Mouse (Mus musculus): Measurements from ENCODE around the gene Kat5.

DNA sequence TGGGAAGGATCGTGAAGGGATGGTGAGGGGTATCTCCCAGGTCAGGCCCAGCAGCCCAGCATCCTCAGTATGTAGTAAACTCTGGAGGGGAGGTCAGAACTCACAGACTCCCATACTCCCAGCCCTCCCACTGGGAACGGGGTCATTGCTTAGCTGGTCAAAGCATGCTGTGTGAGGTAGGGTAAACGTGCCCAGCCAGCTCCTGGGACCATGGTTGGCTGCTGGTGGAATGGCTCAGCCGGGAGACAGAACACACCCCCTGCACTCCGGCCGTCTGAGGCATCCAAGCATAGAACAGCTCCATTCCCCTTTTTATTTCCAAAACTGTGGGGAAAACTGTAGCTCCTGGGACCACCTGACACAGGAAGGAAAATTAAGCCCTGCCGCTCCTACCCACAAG lies 51.9 kb downstream of the Kat5 start:
- no peak for TF ChIP-seq CTCF (IDR thresholded peaks at IDR 0.05; ENCODE audit: low read depth, low read length)
- no peak for TF ChIP-seq TAL1 (conservative IDR thresholded peaks at IDR 0.05; ENCODE audit: low read depth, low read length)
- TF ChIP-seq GATA1 (IDR thresholded peaks at IDR 0.05; ENCODE audit: borderline replicate concordance, low read length) = no peak
- TF ChIP-seq POLR2AphosphoS5 (IDR thresholded peaks at IDR 0.05; ENCODE audit: insufficient replicate concordance, low read depth, low read length) = no peak
